Mouse (Mus musculus) small intestine, adult 2 months (tissue): Measurements from ENCODE around the gene Nckap5.

Experiments used
- CTCF ChIP-seq: fragments of 200-500 bp; IDR thresholded peaks from 2 replicates; pipeline ENCODE4 v1.5.1; 2012; ENCODE audit warnings: low read depth, mild to moderate bottlenecking, control low read depth, inconsistent platforms, low read length, moderate library complexity, mixed read lengths; ENCODE audit not compliant: insufficient replicate concordance, insufficient read length; ENCODE audit errors: extremely low read depth
- POLR2A ChIP-seq: fragments of 200-500 bp; IDR thresholded peaks from 2 replicates; pipeline ENCODE4 v1.6.1; 2012; ENCODE audit warnings: low read depth, mild to moderate bottlenecking, control low read depth, inconsistent platforms, low read length, moderate library complexity

- TF ChIP-seq CTCF, result no peak
- no peak for TF ChIP-seq POLR2A
Measured at GRCm38 (mm10) chr1:126760386-126760785, 70.2 kb downstream of the Nckap5 start.
